8 mouse cellular contexts compared by ENCODE assay signal in genomic region chr6:124965088-124965719, GRCm38 (mm10). TPM values are rescaled to one million over a fixed set of nuclear protein-coding genes. Genes with fewer than 3 reads are reported as not detected.
DNase-seq lines count a peak whose midpoint lies in the region; ATAC-seq lines count a peak whose summit lies in the region.

TSS of gene Cops7a (minus strand) at chr6:124965538.

- intact Hi-C loops in gastrocnemius, postnatal 14 days (cut with DNase I; ENCODE audit: low total_unique reads): no loop called here
- intact Hi-C loops in left cerebral cortex, postnatal 10 days (cut with DNase I): no loop called here

- peak; percentile 96 for DNase-seq in adipocyte (ENCODE audit: low spot score)
- DNase-seq in embryo, embryonic 10 days (ENCODE audit: low spot score): peak; percentile 95
- peak; percentile 98 for DNase-seq in gastrocnemius, postnatal 14 days
- peak; percentile 94 to 98 for DNase-seq in left cerebral cortex, postnatal 10 days (ENCODE audit: extremely low spot score in 1 of 2, low spot score in 2 of 2)
- DNase-seq in right cerebral cortex, postnatal 25 days: peak; percentile 97
- DNase-seq in urinary bladder, postnatal 4 days (ENCODE audit: low spot score in 2 of 2): peak; percentile 95

- peak; percentile 90 for ATAC-seq in inflammation-experienced regulatory T-cells, adult 6 months
- ATAC-seq in megakaryocyte-erythroid progenitor cell, adult 5-6 weeks (replicated peaks; ENCODE audit: low FRiP score, low TSS enrichment, poor library complexity, severe bottlenecking): peak; percentile 89

RNA-seq across cellular contexts. Expression of gene Cops7a, which starts in this region (rescaled TPM):
- 100 to 1,000 TPM in 1 of 2 experiments, 10 to 100 TPM in 1; 99.1 to 100 TPM for total RNA-seq in gastrocnemius, postnatal 14 days (2021)
- polyA plus RNA-seq in inflammation-experienced regulatory T-cells, adult 6 months (2017; shearing (Covaris generic)): 10 to 100 TPM; 36.7 to 65.7 (median 62.6) TPM
- total RNA-seq in left cerebral cortex, postnatal 10 days (2021): 100 to 1,000 TPM; 115 to 116 TPM
- 71.0 and 117 TPM in 2 replicates for total RNA-seq in megakaryocyte-erythroid progenitor cell, adult 5-6 weeks (2014; fragmentation: Nextera tagmentation)
- total RNA-seq in megakaryocyte-erythroid progenitor cell, adult 5-6 weeks (2017): 46.8 and 57.5 TPM in 2 replicates

Comparison
In these comparisons a context has a peak if more than half of its experiments do, and no peak if none do; other contexts are left out.
1. Peak in every context shown above with its lines: DNase-seq and ATAC-seq.